ENCODE assay signal across 19 mouse cellular contexts in the genomic region with DNA sequence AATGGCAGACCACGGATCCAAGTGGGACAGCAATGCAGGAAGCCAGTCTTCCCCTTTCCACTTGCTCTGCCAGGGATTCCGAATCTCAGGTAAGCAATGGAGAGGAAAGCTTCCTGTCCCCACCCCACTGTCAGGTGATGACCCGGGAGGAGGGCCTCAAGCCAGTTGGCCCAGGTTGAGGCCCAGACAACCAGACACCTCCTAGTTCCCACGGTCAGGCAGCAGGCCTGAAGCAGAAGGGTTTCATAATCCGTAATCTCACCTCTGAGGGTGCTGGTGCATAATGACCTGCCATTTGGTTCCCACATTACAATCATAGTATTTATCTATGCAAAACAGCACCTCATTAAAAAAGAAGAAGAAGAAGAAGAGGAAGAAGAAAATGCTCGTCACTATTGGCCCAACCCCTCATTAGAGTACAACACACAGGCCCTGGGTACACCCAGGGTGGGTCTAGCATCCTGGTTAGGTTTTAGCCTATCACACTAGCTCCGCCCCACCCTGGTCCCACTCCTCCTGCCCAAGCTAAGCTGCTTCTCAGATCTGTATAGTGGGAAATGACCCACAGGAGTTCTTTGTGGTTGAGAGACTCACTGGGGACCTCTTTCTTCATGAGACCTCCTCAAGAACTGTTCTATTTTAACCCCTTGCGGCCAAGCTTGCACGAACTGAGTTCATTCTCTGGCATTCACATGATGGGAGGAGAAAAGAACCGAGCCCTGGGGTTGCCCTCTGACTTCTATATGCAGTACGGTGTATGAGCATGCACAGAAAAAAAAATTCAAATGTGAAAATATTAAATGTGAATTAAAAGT.
DNase-seq lines count a peak whose midpoint lies in the region; ATAC-seq and TF ChIP-seq lines count a peak whose summit lies in the region.
"Had no signal": no experiment of that assay in that cellular context is flagged by ENCODE, and none has a peak within 500 bp of the region (broad histone marks: within the 10 kb centered on the region; RNA-seq: fewer than 3 reads in every experiment).

No protein-coding gene starts in this region.

- no peaks in the 10 kb centered on the region for H3K79me2 ChIP-seq in MEL (ENCODE audit: control insufficient read depth, insufficient read depth, low read length, poor library complexity)

- no peak overlapping the region for H3K4me2 ChIP-seq in liver, embryonic 12.5 days
- H3K4me2 ChIP-seq in liver, postnatal 0 days (ENCODE audit: low read depth, low read length) = no peak overlapping the region
- H3K4me2 ChIP-seq: embryonic facial prominence, embryonic 12.5 days; heart, embryonic 15.5 days; limb, embryonic 12.5 days had no signal

- H3K4me3 ChIP-seq in liver, embryonic 12.5 days = no peak overlapping the region
- H3K4me3 ChIP-seq in liver, postnatal 0 days (ENCODE audit: low read depth, low read length) = no peak overlapping the region
- H3K4me3 ChIP-seq in MEL (ENCODE audit: control insufficient read depth in 1 of 2, insufficient read depth in 1 of 2, low read depth in 2 of 2, low read length in 2 of 2) = no peak overlapping the region
- H3K4me3 ChIP-seq: embryonic facial prominence, embryonic 12.5 days; heart, embryonic 15.5 days; hindbrain, embryonic 10.5 days; limb, embryonic 12.5 days had no signal

- no peak for TF ChIP-seq POLR2A in MEL (IDR thresholded peaks at IDR 0.05; ENCODE audit: control insufficient read depth in 1 of 2, insufficient read depth in 1 of 2, low read depth in 1 of 2, low read length in 2 of 2, poor library complexity in 1 of 2)

- H3K27ac ChIP-seq in liver, embryonic 12.5 days = no peak overlapping the region
- no peak overlapping the region for H3K27ac ChIP-seq in liver, postnatal 0 days (ENCODE audit: low read depth)
- 0 out of 2 replicates have a peak overlapping the region, but pooled peaks have one; percentile 4 for H3K27ac ChIP-seq in MEL (ENCODE audit: control insufficient read depth, low read depth, low read length)
- H3K27ac ChIP-seq: embryonic facial prominence, embryonic 12.5 days; heart, embryonic 15.5 days; hindbrain, embryonic 10.5 days; limb, embryonic 12.5 days; macrophage had no signal

- no peak for TF ChIP-seq RAD21 in MEL (IDR thresholded peaks at IDR 0.05; ENCODE audit: low read depth, low read length)

- no peaks in the 10 kb centered on the region for H3K27me3 ChIP-seq in liver, embryonic 12.5 days (replicated peaks)
- H3K27me3 ChIP-seq in liver, postnatal 0 days (ENCODE audit: insufficient read depth, low read length) = no peaks in the 10 kb centered on the region
- no peaks in the 10 kb centered on the region for H3K27me3 ChIP-seq in MEL (ENCODE audit: control insufficient read depth in 1 of 2, insufficient read depth in 2 of 2, low read length in 2 of 2)
- H3K27me3 ChIP-seq: embryonic facial prominence, embryonic 12.5 days; heart, embryonic 15.5 days; limb, embryonic 12.5 days had no signal

- no peak for TF ChIP-seq EP300 in liver, postnatal 0 days (IDR thresholded peaks at IDR 0.05; ENCODE audit: low read depth)
- TF ChIP-seq EP300 in MEL (IDR thresholded peaks at IDR 0.05; ENCODE audit: low read depth in 1 of 2, low read length in 2 of 2) = peak; percentile 61 to 68; a peak in 3 of 4 replicates

- no peak overlapping the region for H3K9ac ChIP-seq in liver, embryonic 12.5 days
- no peak overlapping the region for H3K9ac ChIP-seq in liver, postnatal 0 days (replicated peaks)
- no peak overlapping the region for H3K9ac ChIP-seq in MEL (ENCODE audit: control insufficient read depth, low read depth, low read length, poor library complexity, severe bottlenecking)
- H3K9ac ChIP-seq: embryonic facial prominence, embryonic 12.5 days; heart, embryonic 15.5 days; limb, embryonic 12.5 days had no signal

- no peaks in the 10 kb centered on the region for H3K9me3 ChIP-seq in liver, embryonic 12.5 days (replicated peaks)
- no peaks in the 10 kb centered on the region for H3K9me3 ChIP-seq in liver, postnatal 0 days (ENCODE audit: low read length)
- no peaks in the 10 kb centered on the region for H3K9me3 ChIP-seq in MEL (replicated peaks; ENCODE audit: insufficient read depth, low read length)
- H3K9me3 ChIP-seq: embryonic facial prominence, embryonic 12.5 days; heart, embryonic 15.5 days; hindbrain, embryonic 10.5 days; limb, embryonic 12.5 days had no signal

- 69% methylated on average over 11 of the region's 11 CpGs for WGBS in liver, embryonic 12.5 days (ENCODE audit: insufficient replicate concordance)
- 69% methylated on average over 11 of the region's 11 CpGs for WGBS in liver, postnatal 0 days (ENCODE audit: insufficient replicate concordance)

- TF ChIP-seq CTCF in liver, postnatal 0 days (IDR thresholded peaks at IDR 0.05; ENCODE audit: low read depth) = no peak
- TF ChIP-seq CTCF in MEL (IDR thresholded peaks at IDR 0.05 in 2 of 3, conservative IDR thresholded peaks at IDR 0.05 in 1 of 3; ENCODE audit: control insufficient read depth in 1 of 3, insufficient read depth in 1 of 3, low read depth in 2 of 3, low read length in 3 of 3, poor library complexity in 1 of 3, severe bottlenecking in 1 of 3) = no peak

- DNase-seq in liver, postnatal 0 days = no peak
- peak; percentile 83 for DNase-seq in MEL (ENCODE audit: low read depth, low spot score)
- no peak for DNase-seq in layer of hippocampus, postnatal 36 days
- no peak for DNase-seq in embryo, embryonic 11 days
- DNase-seq: adrenal gland, postnatal 10 days; cerebellum, adult 11-12 months; cerebellum, postnatal 25 days; heart, adult 18-20 months; lung, adult 2 months; midbrain, embryonic 14.5 days; thymus, postnatal 14 days had no signal

- H3K4me1 ChIP-seq in liver, embryonic 12.5 days = peaks cover 45% of the 10 kb centered on the region
- H3K4me1 ChIP-seq in liver, postnatal 0 days (ENCODE audit: insufficient read depth) = 0 out of 2 replicates have a peak, but pooled peaks cover under 1% of the 10 kb centered on the region
- H3K4me1 ChIP-seq in MEL (ENCODE audit: control insufficient read depth in 1 of 2, insufficient read depth in 2 of 2, low read length in 2 of 2) = peaks cover 12 to 42% of the 10 kb centered on the region in 2 experiments
- H3K4me1 ChIP-seq: embryonic facial prominence, embryonic 12.5 days had no signal

- H3K36me3 ChIP-seq in liver, embryonic 12.5 days = no peaks in the 10 kb centered on the region
- H3K36me3 ChIP-seq in liver, postnatal 0 days (replicated peaks; ENCODE audit: insufficient read depth, low read length) = no peaks in the 10 kb centered on the region
- peaks cover 0 to 35% of the 10 kb centered on the region in 2 experiments; a peak in 2 of 4 replicates for H3K36me3 ChIP-seq in MEL (ENCODE audit: control insufficient read depth in 1 of 2, insufficient read depth in 2 of 2, low read length in 2 of 2)
- H3K36me3 ChIP-seq: embryonic facial prominence, embryonic 12.5 days; heart, embryonic 15.5 days; hindbrain, embryonic 10.5 days; limb, embryonic 12.5 days had no signal

- ATAC-seq in liver, embryonic 12.5 days = peak; percentile 46; the same call in 1 of the 2 replicates
- ATAC-seq in liver, postnatal 0 days = no peak
- ATAC-seq in granulocyte monocyte progenitor cell, adult 5-6 weeks (replicated peaks; ENCODE audit: poor library complexity, severe bottlenecking) = peak; percentile 58
- ATAC-seq in neutrophil, adult 5-6 weeks (ENCODE audit: extremely low read depth, insufficient number of reproducible peaks, low FRiP score, poor library complexity, severe bottlenecking) = peak; percentile 29; the same call in 1 of the 2 replicates

TF ChIP-seq in MEL, 35 proteins besides CTCF, POLR2A, EP300 and RAD21:
- peak; percentile 85 for TF ChIP-seq ETS1 (IDR thresholded peaks at IDR 0.05; ENCODE audit: low read depth, low read length)
- TF ChIP-seq SMC3 (IDR thresholded peaks at IDR 0.05; ENCODE audit: low read depth, low read length) = no peak
- TF ChIP-seq MEF2A (IDR thresholded peaks at IDR 0.05; ENCODE audit: extremely low read depth, insufficient replicate concordance, low read depth, low read length, poor library complexity, severe bottlenecking) = no peak
- peak; percentile 72 for TF ChIP-seq GATA1 (IDR thresholded peaks at IDR 0.05; ENCODE audit: low read depth, low read length)
- peak; percentile 35; the same call in 1 of the 2 replicates for TF ChIP-seq RCOR1 (IDR thresholded peaks at IDR 0.05; ENCODE audit: low read depth, low read length)
- TF ChIP-seq USF2 (IDR thresholded peaks at IDR 0.05; ENCODE audit: borderline replicate concordance in 1 of 2, insufficient read depth in 1 of 2, low read depth in 1 of 2, low read length in 2 of 2) = no peak
- TF ChIP-seq TAL1 (IDR thresholded peaks at IDR 0.05; ENCODE audit: low read length) = peak; percentile 63
- TF ChIP-seq JUND (IDR thresholded peaks at IDR 0.05; ENCODE audit: low read depth, low read length) = no peak
- TF ChIP-seq TCF12 (IDR thresholded peaks at IDR 0.05; ENCODE audit: low read depth, low read length) = peak; percentile 64; the same call in 1 of the 2 replicates
